Mouse (Mus musculus) forebrain, postnatal 0 days (tissue): ENCODE results near the gene Lrrc15. TPM values are rescaled to one million over a fixed set of nuclear protein-coding genes. Genes with fewer than 3 reads are reported as not detected.
A peak's percentile ranks its signal among the peaks of the same experiment; 100 is the strongest.

Experiments
- ATAC-seq: fragments of 200-750 bp; cut with Nextera tagmentation; 2 replicates; pipeline ENCODE4 v1.8.0; 2017; ENCODE audit warnings: mild to moderate bottlenecking, moderate library complexity
- DNase-seq: peaks from one replicate; pipeline ENCODE4 v3.0.0-alpha.2; 2015
- H3K27ac ChIP-seq: fragments of 300-500 bp; sonication (generic); 2 replicates; pipeline ENCODE4 v1.5.1; 2014; ENCODE audit warnings: low read depth, mild to moderate bottlenecking, antibody characterized with exemption, low read length, moderate library complexity, mixed read lengths
- H3K27me3 ChIP-seq: fragments of 300-500 bp; sonication (generic); 2 replicates; pipeline ENCODE4 v1.6.1; 2014; ENCODE audit warnings: mild to moderate bottlenecking, low read length, mixed read lengths; ENCODE audit not compliant: insufficient read depth
- H3K36me3 ChIP-seq: fragments of 300-500 bp; sonication (generic); 2 replicates; pipeline ENCODE4 v1.6.1; 2014; ENCODE audit warnings: mild to moderate bottlenecking, moderate library complexity; ENCODE audit not compliant: insufficient read depth
- H3K4me1 ChIP-seq: fragments of 300-500 bp; sonication (generic); 2 replicates; pipeline ENCODE4 v1.6.1; 2014; ENCODE audit warnings: antibody characterized with exemption; ENCODE audit not compliant: insufficient read depth
- H3K4me2 ChIP-seq: fragments of 300-500 bp; sonication (generic); 2 replicates; pipeline ENCODE4 v1.6.1; 2014; ENCODE audit warnings: low read depth, mild to moderate bottlenecking, moderate library complexity
- H3K4me3 ChIP-seq: fragments of 300-500 bp; sonication (generic); 2 replicates; pipeline ENCODE4 v1.5.1; 2014; ENCODE audit warnings: low read depth, low read length, mixed read lengths
- H3K9ac ChIP-seq: fragments of 300-500 bp; sonication (generic); 2 replicates; pipeline ENCODE4 v1.6.1; 2014; ENCODE audit warnings: mild to moderate bottlenecking
- H3K9me3 ChIP-seq: fragments of 300-500 bp; sonication (generic); 2 replicates; pipeline ENCODE4 v1.6.1; 2016; ENCODE audit warnings: low read length
- CTCF ChIP-seq: sonication (generic); IDR thresholded peaks from 2 replicates; pipeline ENCODE4 v1.5.1; 2016; ENCODE audit warnings: antibody characterized with exemption, control low read depth, low read depth
- WGBS: fragments of 180-500 bp; shearing (Covaris S2); extraction: QIAGEN DNeasy Blood & Tissue Kit; methylation state at CpG from one replicate; pipeline ENCODE4 v1.1.7; 2014; 5-methylcytosine and 5-hydroxymethylcytosine counted together
- polyA plus RNA-seq: library from polyadenylated mRNA; unstranded; fragments of >200 nt; fragmentation: Nextera tagmentation; extraction: Ambion mirVana; gene quantifications from 2 replicates; pipeline ENCODE4 v1.2.1, GENCODE M21; 2015
- total RNA-seq: library from RNA; depleted of rRNA; stranded (reverse); fragments of >200 nt; gene quantifications from 2 replicates; pipeline ENCODE4 v1.2.3, GENCODE M21; 2014

The Lrrc15 gene
- total and polyA plus RNA-seq, 2 experiments from 2014 or later: 0.12 to 0.48 TPM

- no peak for DNase-seq
- no peak for TF ChIP-seq CTCF
- Histone ChIP-seq H3K4me3 (no peak overlapping the region), H3K27me3 (no peaks in the 10 kb centered on the region), H3K9ac (no peak overlapping the region), H3K9me3 (no peaks in the 10 kb centered on the region), H3K27ac (no peak overlapping the region), H3K36me3 (no peaks in the 10 kb centered on the region), H3K4me2 (no peak overlapping the region), H3K4me1 (no peaks in the 10 kb centered on the region)
- ATAC-seq: no peak
- WGBS: 85% methylated on average over 4 of the region's 4 CpGs
Measured at GRCm38 (mm10) chr16:30265611-30266010, 17.4 kb downstream of the Lrrc15 start.

GRCm38 (mm10) chr16:30263156-30263555 lies 19.9 kb downstream of the Lrrc15 start:
- Histone ChIP-seq H3K36me3 (no peaks in the 10 kb centered on the region), H3K27me3 (no peaks in the 10 kb centered on the region), H3K27ac (no peak overlapping the region), H3K9ac (no peak overlapping the region), H3K4me1 (no peaks in the 10 kb centered on the region), H3K4me3 (no peak overlapping the region), H3K9me3 (no peaks in the 10 kb centered on the region), H3K4me2 (no peak overlapping the region)
- WGBS: 67% methylated on average over 4 of the region's 4 CpGs
- ATAC-seq (no peak), DNase-seq (no peak)
- TF ChIP-seq CTCF: no peak

- Histone ChIP-seq H3K9me3 (no peaks in the 10 kb centered on the region), H3K27me3 (no peaks in the 10 kb centered on the region), H3K4me1 (no peaks in the 10 kb centered on the region), H3K9ac (no peak overlapping the region), H3K4me3 (no peak overlapping the region), H3K4me2 (no peak overlapping the region), H3K36me3 (no peaks in the 10 kb centered on the region), H3K27ac (no peak overlapping the region)
- ATAC-seq (peak; percentile 27), DNase-seq (peak; percentile 84)
- WGBS: 2% methylated on average over 2 of the region's 2 CpGs
- peak; percentile 84 for TF ChIP-seq CTCF
Measured at GRCm38 (mm10) chr16:30262664-30263063, 20.4 kb downstream of the Lrrc15 start.

- Histone ChIP-seq H3K9ac (no peak overlapping the region), H3K27me3 (no peaks in the 10 kb centered on the region), H3K36me3 (no peaks in the 10 kb centered on the region), H3K9me3 (no peaks in the 10 kb centered on the region), H3K4me3 (no peak overlapping the region), H3K4me2 (no peak overlapping the region), H3K27ac (no peak overlapping the region), H3K4me1 (no peaks in the 10 kb centered on the region)
- no peak for DNase-seq
- no peak for ATAC-seq
- 82% methylated on average over 10 of the region's 10 CpGs for WGBS
- TF ChIP-seq CTCF: no peak
Measured at GRCm38 (mm10) chr16:30262157-30262556, 20.9 kb downstream of the Lrrc15 start.

GRCm38 (mm10) chr16:30261341-30261740 lies 21.7 kb downstream of the Lrrc15 start:
- no peak overlapping the region for H3K27ac ChIP-seq
- 83% methylated on average over 9 of the region's 9 CpGs for WGBS
- H3K27me3 ChIP-seq: no peaks in the 10 kb centered on the region
- ATAC-seq (no peak), DNase-seq (no peak)
- no peaks in the 10 kb centered on the region for H3K4me1 ChIP-seq
- no peak overlapping the region for H3K9ac ChIP-seq
- H3K36me3 ChIP-seq: no peaks in the 10 kb centered on the region
- no peak for TF ChIP-seq CTCF
- H3K4me2 ChIP-seq: no peak overlapping the region
- no peaks in the 10 kb centered on the region for H3K9me3 ChIP-seq
- no peak overlapping the region for H3K4me3 ChIP-seq

- 88% methylated on average over 15 of the region's 15 CpGs for WGBS
- no peaks in the 10 kb centered on the region for H3K27me3 ChIP-seq
- no peak overlapping the region for H3K9ac ChIP-seq
Measured at GRCm38 (mm10) chr16:30260012-30260635, 22.9 kb downstream of the Lrrc15 start.

GRCm38 (mm10) chr16:30259444-30259843 lies 23.6 kb downstream of the Lrrc15 start:
- TF ChIP-seq CTCF: no peak
- Histone ChIP-seq H3K27me3 (no peaks in the 10 kb centered on the region), H3K9ac (no peak overlapping the region), H3K9me3 (no peaks in the 10 kb centered on the region), H3K4me2 (no peak overlapping the region), H3K36me3 (no peaks in the 10 kb centered on the region), H3K4me1 (no peaks in the 10 kb centered on the region), H3K4me3 (no peak overlapping the region), H3K27ac (no peak overlapping the region)
- 91% methylated on average over 10 of the region's 10 CpGs for WGBS
- no peak for DNase-seq
- ATAC-seq: no peak

More at GRCm38 (mm10) chr16:30260012-30260635, 22.9 kb downstream of the Lrrc15 start:
- Histone ChIP-seq H3K4me3 (no peak overlapping the region), H3K9me3 (no peaks in the 10 kb centered on the region), H3K4me1 (no peaks in the 10 kb centered on the region), H3K36me3 (no peaks in the 10 kb centered on the region), H3K27ac (no peak overlapping the region), H3K4me2 (no peak overlapping the region)
- no peak for DNase-seq
- TF ChIP-seq CTCF: no peak
- no peak for ATAC-seq

GRCm38 (mm10) chr16:30258441-30258840 lies 24.6 kb downstream of the Lrrc15 start:
- no peaks in the 10 kb centered on the region for H3K9me3 ChIP-seq
- no peak for TF ChIP-seq CTCF
- no peaks in the 10 kb centered on the region for H3K27me3 ChIP-seq
- no peak overlapping the region for H3K27ac ChIP-seq
- ATAC-seq (no peak), DNase-seq (no peak)
- H3K4me3 ChIP-seq: no peak overlapping the region
- H3K4me2 ChIP-seq: no peak overlapping the region
- H3K9ac ChIP-seq: no peak overlapping the region
- no peaks in the 10 kb centered on the region for H3K36me3 ChIP-seq
- no peaks in the 10 kb centered on the region for H3K4me1 ChIP-seq
- 90% methylated on average over 7 of the region's 7 CpGs for WGBS
